Mouse (Mus musculus) cortical plate, adult 2 months (tissue): ENCODE measurements around the gene Cks2.

Experiments
- CTCF ChIP-seq: fragments of 200-500 bp; IDR thresholded peaks from 2 replicates; pipeline ENCODE4 v1.5.1; 2011; ENCODE audit warnings: mild to moderate bottlenecking, control low read depth, low read length; ENCODE audit not compliant: insufficient read depth; ENCODE audit errors: extremely low read depth
- POLR2A ChIP-seq: fragments of 200-500 bp; IDR thresholded peaks from 2 replicates; pipeline ENCODE4 v1.6.1; 2011; ENCODE audit warnings: mild to moderate bottlenecking, low read length, control low read depth; ENCODE audit not compliant: insufficient read depth; ENCODE audit errors: extremely low read depth

GRCm38 (mm10) chr13:51603221-51603893 is 41.7 kb upstream of the Cks2 start:
- TF ChIP-seq POLR2A (0 out of 2 replicates have a peak, but pooled peaks have one; percentile 52), CTCF (no peak)
